Mouse (Mus musculus) midbrain, embryonic 16.5 days (tissue): ENCODE data around the gene Tra2b. TPM values are rescaled to one million over a fixed set of nuclear protein-coding genes. Genes with fewer than 3 reads are reported as not detected.
"Not testable (repeated sequence)": the region's sequence is repeated elsewhere in the genome, so short reads cannot be mapped to it uniquely, and the experiment has no call there.

Experiments used
- ATAC-seq: fragments of 200-750 bp; cut with Nextera tagmentation; 2 replicates; pipeline ENCODE4 v1.8.0; 2017; ENCODE audit warnings: moderate TSS enrichment
- H3K27ac ChIP-seq: fragments of 300-500 bp; sonication (generic); 2 replicates; pipeline ENCODE4 v1.5.1; 2014; ENCODE audit warnings: mild to moderate bottlenecking, low read length, mixed read lengths
- H3K27me3 ChIP-seq: fragments of 300-500 bp; sonication (generic); 2 replicates; pipeline ENCODE4 v1.6.1; 2014; ENCODE audit warnings: low read depth, low read length, mixed read lengths; ENCODE audit not compliant: control insufficient read depth, insufficient read depth
- H3K36me3 ChIP-seq: fragments of 300-500 bp; sonication (generic); 2 replicates; pipeline ENCODE4 v1.6.1; 2014; ENCODE audit warnings: mild to moderate bottlenecking, low read length, moderate library complexity, mixed read lengths; ENCODE audit not compliant: control insufficient read depth, insufficient read depth
- H3K4me1 ChIP-seq: fragments of 300-500 bp; sonication (generic); 2 replicates; pipeline ENCODE4 v1.6.1; 2014; ENCODE audit warnings: mild to moderate bottlenecking, low read length, mixed read lengths; ENCODE audit not compliant: control insufficient read depth, insufficient read depth
- H3K4me2 ChIP-seq: fragments of 300-500 bp; sonication (generic); 2 replicates; pipeline ENCODE4 v1.6.1; 2014; ENCODE audit warnings: mild to moderate bottlenecking, low read length, mixed read lengths
- H3K4me3 ChIP-seq: fragments of 300-500 bp; sonication (generic); 2 replicates; pipeline ENCODE4 v1.5.1; 2014; ENCODE audit warnings: low read depth, mild to moderate bottlenecking, low read length, moderate library complexity, mixed read lengths
- H3K9ac ChIP-seq: fragments of 300-500 bp; sonication (generic); 2 replicates; pipeline ENCODE4 v1.6.1; 2014; ENCODE audit warnings: low read depth, low read length, mixed read lengths
- H3K9me3 ChIP-seq: fragments of 300-500 bp; sonication (generic); replicated peaks from 2 replicates; pipeline ENCODE4 v1.6.1; 2014; ENCODE audit warnings: mild to moderate bottlenecking, low read length, mixed read lengths; ENCODE audit not compliant: control insufficient read depth, poor library complexity, severe bottlenecking
- WGBS: fragments of 180-500 bp; shearing (Covaris S2); extraction: QIAGEN DNeasy Blood & Tissue Kit; methylation state at CpG from one replicate; pipeline ENCODE4 v1.1.7; 2014; 5-methylcytosine and 5-hydroxymethylcytosine counted together
- polyA plus RNA-seq: library from polyadenylated mRNA; unstranded; fragments of >200 nt; fragmentation: Nextera tagmentation; extraction: Ambion mirVana; gene quantifications from 2 replicates; pipeline ENCODE4 v1.2.1, GENCODE M21; 2015

Gene Tra2b
- polyA plus RNA-seq, 1 experiment from 2014 or later, result 240 TPM

DNA sequence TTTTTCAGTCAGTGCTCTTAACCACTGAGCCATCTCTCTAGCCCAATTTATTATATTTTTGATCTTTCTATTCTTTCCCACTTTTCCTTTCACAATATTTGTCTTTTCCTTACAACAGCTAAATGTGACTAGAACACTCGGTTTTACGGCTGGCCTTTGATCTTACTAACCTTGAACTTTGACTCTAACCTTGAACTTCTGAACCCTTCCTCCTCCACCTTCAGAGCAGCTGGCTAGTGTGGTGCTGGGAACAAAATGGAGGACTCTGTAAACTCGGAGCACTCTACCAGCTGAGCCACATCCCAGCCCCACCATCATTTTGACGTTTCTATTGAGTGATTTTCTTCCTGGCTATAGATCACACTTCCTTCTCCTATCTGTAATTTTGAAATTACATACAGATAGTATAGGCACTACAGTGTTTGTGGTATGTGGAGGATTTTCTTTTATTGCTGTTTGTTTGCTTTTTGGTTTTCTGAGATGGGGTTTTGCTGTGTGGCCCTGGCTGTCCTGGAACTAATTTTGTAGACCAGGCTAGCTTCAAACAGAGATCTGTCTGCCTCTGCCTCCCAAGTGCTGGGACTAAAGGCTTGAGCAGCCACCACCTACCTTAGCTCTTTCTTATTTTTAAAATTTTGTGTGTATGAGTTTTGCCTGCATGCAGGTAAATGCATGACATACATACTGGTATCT lies 26.7 kb downstream of the Tra2b start:
- Histone ChIP-seq H3K4me3 (no peak overlapping the region), H3K4me1 (no peaks in the 10 kb centered on the region), H3K9me3 (no peaks in the 10 kb centered on the region), H3K27ac (no peak overlapping the region), H3K4me2 (no peak overlapping the region), H3K36me3 (peaks cover 20% of the 10 kb centered on the region), H3K27me3 (no peaks in the 10 kb centered on the region), H3K9ac (no peak overlapping the region)
- no peak for ATAC-seq
- 83% methylated on average over 4 of the region's 4 CpGs for WGBS

GRCm38 (mm10) chr16:22238402-22238801 lies 27.4 kb downstream of the Tra2b start:
- ATAC-seq, H3K4me2 ChIP-seq, H3K27me3 ChIP-seq, H3K27ac ChIP-seq, H3K4me3 ChIP-seq, H3K9ac ChIP-seq, H3K9me3 ChIP-seq, H3K4me1 ChIP-seq: not testable (repeated sequence)
- H3K36me3 ChIP-seq, result peaks cover 18% of the 10 kb centered on the region
- WGBS, result 93% methylated on average over 4 of the region's 4 CpGs

- Histone ChIP-seq H3K36me3 (peaks cover 9% of the 10 kb centered on the region), H3K27ac (no peak overlapping the region), H3K9ac (no peak overlapping the region), H3K9me3 (no peaks in the 10 kb centered on the region), H3K4me3 (no peak overlapping the region), H3K27me3 (no peaks in the 10 kb centered on the region), H3K4me2 (no peak overlapping the region), H3K4me1 (no peaks in the 10 kb centered on the region)
- 92% methylated on average over 16 of the region's 16 CpGs for WGBS
- no peak for ATAC-seq
These were observed 29.0 kb downstream of the Tra2b start for GRCm38 (mm10) chr16:22236814-22237213.

- no peaks in the 10 kb centered on the region for H3K36me3 ChIP-seq
- no peak overlapping the region for H3K27ac ChIP-seq
- no peak overlapping the region for H3K9ac ChIP-seq
- H3K4me2 ChIP-seq, result no peak overlapping the region
- no peaks in the 10 kb centered on the region for H3K9me3 ChIP-seq
- ATAC-seq, result no peak
- no peak overlapping the region for H3K4me3 ChIP-seq
- H3K4me1 ChIP-seq, result no peaks in the 10 kb centered on the region
- 18% methylated on average over 6 of the region's 6 CpGs for WGBS
- H3K27me3 ChIP-seq, result no peaks in the 10 kb centered on the region
These were observed 31.3 kb downstream of the Tra2b start for GRCm38 (mm10) chr16:22234535-22234934.

DNA sequence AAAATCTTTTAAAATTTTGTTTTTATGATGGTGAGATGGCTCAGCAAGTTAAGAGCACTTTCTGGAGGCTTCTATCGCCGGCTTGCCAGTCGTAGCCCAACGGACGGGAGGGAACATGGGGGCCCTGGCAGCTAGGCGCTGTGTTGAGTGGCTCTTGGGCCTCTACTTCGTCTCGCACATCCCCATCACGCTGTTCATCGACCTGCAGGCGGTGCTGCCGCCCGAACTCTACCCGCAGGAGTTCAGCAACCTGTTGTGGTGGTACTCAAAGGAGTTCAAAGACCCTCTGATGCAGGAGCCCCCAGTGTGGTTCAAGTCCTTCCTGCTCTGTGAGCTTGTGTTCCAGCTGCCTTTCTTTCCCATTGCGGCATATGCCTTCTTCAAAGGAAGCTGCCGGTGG lies 35.5 kb downstream of the Tra2b start:
- ATAC-seq, H3K4me1 ChIP-seq, H3K9me3 ChIP-seq, H3K4me2 ChIP-seq, H3K27ac ChIP-seq, H3K4me3 ChIP-seq, H3K36me3 ChIP-seq, H3K9ac ChIP-seq, H3K27me3 ChIP-seq: not testable (repeated sequence)
- 77% methylated on average over 16 of the region's 16 CpGs for WGBS

DNA sequence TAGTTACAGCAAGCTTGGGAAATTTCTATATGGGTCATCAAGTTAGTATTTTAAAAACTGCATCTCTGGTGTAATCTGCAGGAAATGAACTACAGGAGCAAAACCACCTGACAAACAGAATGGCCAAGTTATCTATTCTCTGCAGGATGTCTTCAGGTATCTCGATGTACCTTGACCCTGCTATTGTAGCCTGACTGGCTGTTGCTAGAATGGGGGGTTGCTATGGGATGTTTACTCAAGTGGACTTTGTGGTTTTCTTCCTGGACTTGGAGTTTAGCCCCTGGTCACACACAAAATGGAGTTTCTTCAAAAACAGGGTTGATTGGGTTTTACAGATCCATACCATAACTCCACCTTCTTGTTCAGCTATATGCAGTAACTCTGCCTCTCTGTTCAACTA lies 62.3 kb downstream of the Tra2b start:
- ATAC-seq, result no peak

DNA sequence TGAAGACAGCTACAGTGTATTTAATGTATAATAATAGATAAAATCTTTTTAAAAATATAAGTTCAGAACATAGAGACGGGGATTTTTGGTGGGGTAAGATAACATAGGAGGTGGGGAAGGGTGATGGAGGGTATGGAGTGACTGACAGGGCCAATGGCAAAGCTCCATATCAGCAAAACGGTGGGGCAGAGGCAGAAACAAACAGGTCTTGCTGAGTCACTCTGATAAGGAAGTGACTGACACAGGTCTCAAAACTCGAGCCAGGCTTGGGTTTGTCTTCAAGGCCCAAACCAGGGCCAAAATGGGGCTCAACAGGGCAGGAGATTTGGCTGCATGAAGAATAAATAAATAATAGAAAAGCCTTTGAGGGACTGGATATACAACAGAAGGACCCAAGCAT lies 63.9 kb downstream of the Tra2b start:
- no peak for ATAC-seq
- 78% methylated on average over 3 of the region's 3 CpGs for WGBS
- Histone ChIP-seq H3K9me3 (no peaks in the 10 kb centered on the region), H3K27ac (no peak overlapping the region), H3K4me3 (no peak overlapping the region), H3K4me2 (no peak overlapping the region), H3K27me3 (no peaks in the 10 kb centered on the region), H3K9ac (no peak overlapping the region), H3K4me1 (no peaks in the 10 kb centered on the region), H3K36me3 (no peaks in the 10 kb centered on the region)

More for the DNA sequence above, 62.3 kb downstream of the Tra2b start:
- no peak overlapping the region for H3K27ac ChIP-seq
- no peaks in the 10 kb centered on the region for H3K9me3 ChIP-seq
- no peaks in the 10 kb centered on the region for H3K27me3 ChIP-seq
- H3K4me3 ChIP-seq, result no peak overlapping the region
- H3K9ac ChIP-seq, result no peak overlapping the region
- no peaks in the 10 kb centered on the region for H3K4me1 ChIP-seq
- H3K36me3 ChIP-seq, result no peaks in the 10 kb centered on the region
- 92% methylated on average over 1 of the region's 1 CpGs for WGBS
- no peak overlapping the region for H3K4me2 ChIP-seq

GRCm38 (mm10) chr16:22200476-22200875 lies 65.3 kb downstream of the Tra2b start:
- WGBS, result 47% methylated on average over 1 of the region's 1 CpGs
- no peak for ATAC-seq
- Histone ChIP-seq H3K27ac (no peak overlapping the region), H3K9ac (no peak overlapping the region), H3K9me3 (no peaks in the 10 kb centered on the region), H3K27me3 (no peaks in the 10 kb centered on the region), H3K36me3 (no peaks in the 10 kb centered on the region), H3K4me2 (no peak overlapping the region), H3K4me3 (no peak overlapping the region), H3K4me1 (no peaks in the 10 kb centered on the region)
